Mouse (Mus musculus): ENCODE data around the gene Fbln2.

- TF ChIP-seq CTCF (IDR thresholded peaks at IDR 0.05; ENCODE audit: borderline replicate concordance, insufficient read depth, low read length) (no peak), POLR2A (IDR thresholded peaks at IDR 0.05; ENCODE audit: low read depth, low read length) (peak; percentile 93)
Observed at GRCm38 (mm10) chr6:91212571-91212970, 316 bp downstream of the Fbln2 start.
